Mouse (Mus musculus) yolk sac, embryonic 10.5 days (tissue): ENCODE data around the gene Cwh43.
"Not testable (repeated sequence)": the region's sequence is repeated elsewhere in the genome, so short reads cannot be mapped to it uniquely, and the experiment has no call there.

Experiments
- DNase-seq: peaks from one replicate; pipeline ENCODE4 v3.0.0-alpha.2; 2017; ENCODE audit warnings: low spot score

The Cwh43 gene

GRCm38 (mm10) chr5:73480700-73481099, 74.8 kb downstream of the Cwh43 start, which contains the start of gene Dcun1d4:
Gene Dcun1d4 (plus strand): TSS chr5:73481000.
- no peak for DNase-seq

GRCm38 (mm10) chr5:73481401-73481800, 75.5 kb downstream of the Cwh43 start:
- DNase-seq = no peak

GRCm38 (mm10) chr5:73482381-73482780, 76.5 kb downstream of the Cwh43 start:
- not testable (repeated sequence) for DNase-seq

GRCm38 (mm10) chr5:73484016-73484615, 78.2 kb downstream of the Cwh43 start:
- DNase-seq = no peak

GRCm38 (mm10) chr5:73486451-73486850, 80.6 kb downstream of the Cwh43 start:
- DNase-seq = no peak

GRCm38 (mm10) chr5:73489915-73490314, 84.0 kb downstream of the Cwh43 start:
- DNase-seq = no peak

- peak; percentile 99 for DNase-seq
These were observed 84.8 kb downstream of the Cwh43 start for GRCm38 (mm10) chr5:73490596-73491073.

GRCm38 (mm10) chr5:73491074-73491836, 85.4 kb downstream of the Cwh43 start:
- peak; percentile 77 for DNase-seq

GRCm38 (mm10) chr5:73491837-73492720, 86.2 kb downstream of the Cwh43 start:
- DNase-seq = peak; percentile 89

- DNase-seq = no peak
These were observed 91.5 kb downstream of the Cwh43 start for GRCm38 (mm10) chr5:73497401-73497800.

GRCm38 (mm10) chr5:73498559-73498958, 92.7 kb downstream of the Cwh43 start:
- no peak for DNase-seq

GRCm38 (mm10) chr5:73500867-73501440, 95.1 kb downstream of the Cwh43 start:
- peak; percentile 77 for DNase-seq

GRCm38 (mm10) chr5:73502422-73502821, 96.5 kb downstream of the Cwh43 start:
- peak; percentile 70 for DNase-seq
